Mouse (Mus musculus) cerebellum, postnatal 10 days (tissue): ENCODE measurements around the gene Tcf20.
"Not testable (repeated sequence)": the region's sequence is repeated elsewhere in the genome, so short reads cannot be mapped to it uniquely, and the experiment has no call there.

Source experiments
- DNase-seq, 2 experiments: peaks; one replicate each; pipeline ENCODE4 v3.0.0; 2021; ENCODE audit warnings: mixed read lengths in 2 of 2

Tcf20 gene

GRCm38 (mm10) chr15:82898740-82899675, 88.7 kb downstream of the Tcf20 start:
- DNase-seq = peak; percentile 62 to 74

GRCm38 (mm10) chr15:82898141-82898739, 89.4 kb downstream of the Tcf20 start:
- no peak for DNase-seq

- DNase-seq = no peak
Observed at GRCm38 (mm10) chr15:82896336-82896735, 91.3 kb downstream of the Tcf20 start.

- DNase-seq = no peak
Observed at GRCm38 (mm10) chr15:82890470-82890869, 97.2 kb downstream of the Tcf20 start.

- DNase-seq = no peak
Observed at GRCm38 (mm10) chr15:82889426-82889825, 98.2 kb downstream of the Tcf20 start.

GRCm38 (mm10) chr15:82888466-82888865, 99.2 kb downstream of the Tcf20 start:
- no peak for DNase-seq

GRCm38 (mm10) chr15:82877309-82877708, 110.4 kb downstream of the Tcf20 start:
- DNase-seq = no peak

- DNase-seq = no peak
Observed at GRCm38 (mm10) chr15:82876863-82877262, 110.8 kb downstream of the Tcf20 start.

GRCm38 (mm10) chr15:82872037-82872436, 115.6 kb downstream of the Tcf20 start:
- DNase-seq = no peak

GRCm38 (mm10) chr15:82866286-82866685, 121.4 kb downstream of the Tcf20 start:
- DNase-seq = not testable (repeated sequence)

GRCm38 (mm10) chr15:82863674-82864073, 124.0 kb downstream of the Tcf20 start:
- DNase-seq = no peak

GRCm38 (mm10) chr15:82856652-82857378, 130.9 kb downstream of the Tcf20 start:
- peak; percentile 12 to 21 for DNase-seq

GRCm38 (mm10) chr15:82856065-82856464, 131.6 kb downstream of the Tcf20 start:
- DNase-seq = no peak

GRCm38 (mm10) chr15:82839146-82839545, 148.5 kb downstream of the Tcf20 start:
- no peak for DNase-seq

- no peak for DNase-seq
Observed at GRCm38 (mm10) chr15:82829917-82830316, 157.8 kb downstream of the Tcf20 start.

- DNase-seq = no peak
Observed at GRCm38 (mm10) chr15:82825866-82826265, 161.8 kb downstream of the Tcf20 start.

GRCm38 (mm10) chr15:82822347-82822746, 165.3 kb downstream of the Tcf20 start:
- DNase-seq = no peak

- DNase-seq = no peak
Observed at GRCm38 (mm10) chr15:82821657-82822056, 166.0 kb downstream of the Tcf20 start.

- no peak for DNase-seq
Observed at GRCm38 (mm10) chr15:82815296-82815695, 172.4 kb downstream of the Tcf20 start.

- peak; percentile 84 to 85 for DNase-seq
Observed at GRCm38 (mm10) chr15:82814806-82815205, 172.9 kb downstream of the Tcf20 start.

GRCm38 (mm10) chr15:82814321-82814720, 173.4 kb downstream of the Tcf20 start:
- no peak for DNase-seq

- DNase-seq = no peak
Observed at GRCm38 (mm10) chr15:82810556-82810955, 177.1 kb downstream of the Tcf20 start.

GRCm38 (mm10) chr15:82809511-82809910, 178.2 kb downstream of the Tcf20 start:
- peak; percentile 28 to 34 for DNase-seq
